Mouse (Mus musculus) cerebellum, adult 2 months (tissue): Measurements from ENCODE around the gene Nek3.

Experiments
- CTCF ChIP-seq: fragments of 200-500 bp; IDR thresholded peaks from 2 replicates; pipeline ENCODE4 v1.5.1; 2011; ENCODE audit warnings: low read depth, mild to moderate bottlenecking, control low read depth, low read length, moderate library complexity, borderline replicate concordance; ENCODE audit not compliant: insufficient read depth
- POLR2A ChIP-seq: fragments of 200-500 bp; IDR thresholded peaks from 2 replicates; pipeline ENCODE4 v1.6.1; 2011; ENCODE audit warnings: low read length, control low read depth, borderline replicate concordance; ENCODE audit not compliant: insufficient read depth

DNA sequence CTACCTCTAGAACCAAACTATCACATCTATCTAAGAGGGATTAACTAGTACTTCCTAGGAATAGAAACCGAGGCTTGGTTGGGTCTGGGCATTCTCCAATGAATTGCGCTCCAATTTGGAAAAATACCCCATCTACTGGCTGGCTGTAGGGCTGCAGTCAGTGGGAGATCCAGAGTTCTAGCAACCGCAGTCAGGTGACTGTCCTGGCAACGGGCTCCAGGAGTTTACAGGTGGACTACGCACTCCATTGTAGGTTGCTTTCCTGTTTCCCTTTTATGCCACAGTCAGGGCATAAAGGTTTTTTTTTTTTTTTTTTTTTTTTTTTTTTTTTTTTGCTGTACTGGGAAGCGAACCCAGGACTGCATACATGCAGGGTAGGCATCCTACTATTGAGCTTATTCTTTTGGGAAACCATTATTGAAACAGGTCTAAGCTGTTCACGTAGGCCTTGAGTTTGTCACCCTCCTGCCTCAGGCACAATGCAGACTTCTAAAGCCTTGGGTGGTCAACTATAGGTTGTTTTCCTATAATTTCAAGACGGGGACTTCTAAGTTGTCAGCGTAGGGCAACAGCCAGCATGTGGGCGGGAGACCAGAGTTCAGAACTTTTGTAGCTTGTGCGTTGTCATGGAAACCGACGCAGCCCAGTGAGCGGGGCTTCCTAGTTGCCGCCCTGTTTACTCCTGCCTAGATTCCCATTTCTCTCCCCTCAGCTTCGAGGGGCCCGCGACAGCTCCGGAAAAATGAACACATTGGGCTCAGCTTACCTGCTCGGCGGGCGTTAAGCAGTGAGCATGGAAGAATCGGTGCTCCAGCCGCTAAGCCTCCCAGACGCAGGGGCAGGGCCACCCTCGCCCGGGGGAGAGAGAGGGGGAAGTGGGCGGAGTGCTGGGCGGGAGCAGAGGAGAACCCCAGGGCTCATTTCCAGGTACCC is 41.7 kb downstream of the Nek3 start, which contains the start of gene Nek5:
- TF ChIP-seq CTCF (peak; percentile 36; the same call in 1 of the 2 replicates), POLR2A (no peak)
